Mouse (Mus musculus): Measurements from ENCODE around the gene Tmem94. TPM values are rescaled to one million over a fixed set of nuclear protein-coding genes. Genes with fewer than 3 reads are reported as not detected.

Tmem94 gene
- polyA plus RNA-seq, 1 experiment from 2014 or later, result 19.9 TPM

DNA sequence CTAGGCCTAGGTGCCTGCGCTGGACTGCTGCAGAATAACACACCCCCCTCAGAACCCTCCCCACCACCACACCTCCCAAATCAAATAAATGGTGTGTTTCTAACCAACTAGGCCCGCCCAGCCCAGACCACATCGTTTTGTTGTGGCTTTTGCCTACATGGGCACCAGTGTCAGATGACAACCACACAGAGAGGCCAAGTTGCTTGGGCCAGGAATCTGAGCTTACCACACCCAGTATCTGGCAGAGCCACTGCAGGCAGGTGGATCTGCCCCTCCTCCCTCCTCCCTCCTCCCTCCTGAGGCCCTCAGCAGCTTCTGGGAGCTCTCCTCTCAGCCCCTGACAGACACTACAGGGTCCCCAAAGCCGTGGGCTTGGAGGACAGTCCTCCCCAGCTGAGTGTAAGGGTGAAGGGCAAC is 73.7 kb downstream of the Tmem94 start:
- Histone ChIP-seq H3K27ac (peak overlapping the region; percentile 86), H3K9me3 (no peaks in the 10 kb centered on the region), H3K4me2 (0 out of 2 replicates have a peak overlapping the region, but pooled peaks have one; percentile 12), H3K9ac (no peak overlapping the region), H3K4me1 (peaks cover 51% of the 10 kb centered on the region), H3K27me3 (replicated peaks) (no peaks in the 10 kb centered on the region), H3K4me3 (replicated peaks) (no peak overlapping the region), H3K36me3 (no peaks in the 10 kb centered on the region)
- peak; percentile 67 for ATAC-seq (ENCODE audit: insufficient read depth, low FRiP score, low read depth)
- 35% methylated on average over 4 of the region's 4 CpGs for WGBS

DNA sequence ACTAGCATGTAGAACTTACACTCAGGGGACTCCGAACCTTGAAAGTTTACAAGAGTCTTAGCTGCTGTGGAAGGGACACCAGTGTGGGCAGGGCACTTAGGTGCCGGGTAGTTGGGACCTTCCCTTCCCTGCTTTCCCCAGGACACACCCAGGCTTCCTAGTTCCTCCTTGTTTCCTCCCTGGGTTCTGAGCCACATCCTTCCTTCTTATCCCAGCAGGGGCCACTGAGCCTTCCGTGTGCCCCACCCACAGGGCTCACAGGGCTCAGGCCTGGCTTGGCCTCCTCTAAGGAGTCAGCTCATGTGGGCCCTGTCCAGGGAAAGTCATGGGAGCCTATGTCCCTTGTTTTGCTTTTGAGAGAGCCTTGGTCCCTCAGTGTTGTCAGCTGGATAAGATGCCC is 74.5 kb downstream of the Tmem94 start:
- WGBS, result 60% methylated on average over 3 of the region's 3 CpGs
- Histone ChIP-seq H3K9me3 (no peaks in the 10 kb centered on the region), H3K27ac (peak overlapping the region; percentile 86), H3K4me2 (0 out of 2 replicates have a peak overlapping the region, but pooled peaks have one; percentile 12), H3K4me1 (peaks cover 43% of the 10 kb centered on the region), H3K27me3 (replicated peaks) (no peaks in the 10 kb centered on the region), H3K9ac (no peak overlapping the region), H3K36me3 (no peaks in the 10 kb centered on the region), H3K4me3 (replicated peaks) (no peak overlapping the region)
- ATAC-seq (ENCODE audit: insufficient read depth, low FRiP score, low read depth), result no peak

GRCm38 (mm10) chr11:115841044-115841443 is 75.8 kb downstream of the Tmem94 start:
- Histone ChIP-seq H3K27me3 (replicated peaks) (no peaks in the 10 kb centered on the region), H3K4me2 (no peak overlapping the region), H3K9me3 (no peaks in the 10 kb centered on the region), H3K27ac (peak overlapping the region; percentile 82; the same call in 1 of the 2 replicates), H3K9ac (no peak overlapping the region), H3K4me3 (replicated peaks) (no peak overlapping the region), H3K36me3 (peaks cover 4% of the 10 kb centered on the region; the same call in 1 of the 2 replicates), H3K4me1 (peaks cover 39% of the 10 kb centered on the region)
- ATAC-seq (ENCODE audit: insufficient read depth, low FRiP score, low read depth), result no peak
- 83% methylated on average over 6 of the region's 6 CpGs for WGBS

DNA sequence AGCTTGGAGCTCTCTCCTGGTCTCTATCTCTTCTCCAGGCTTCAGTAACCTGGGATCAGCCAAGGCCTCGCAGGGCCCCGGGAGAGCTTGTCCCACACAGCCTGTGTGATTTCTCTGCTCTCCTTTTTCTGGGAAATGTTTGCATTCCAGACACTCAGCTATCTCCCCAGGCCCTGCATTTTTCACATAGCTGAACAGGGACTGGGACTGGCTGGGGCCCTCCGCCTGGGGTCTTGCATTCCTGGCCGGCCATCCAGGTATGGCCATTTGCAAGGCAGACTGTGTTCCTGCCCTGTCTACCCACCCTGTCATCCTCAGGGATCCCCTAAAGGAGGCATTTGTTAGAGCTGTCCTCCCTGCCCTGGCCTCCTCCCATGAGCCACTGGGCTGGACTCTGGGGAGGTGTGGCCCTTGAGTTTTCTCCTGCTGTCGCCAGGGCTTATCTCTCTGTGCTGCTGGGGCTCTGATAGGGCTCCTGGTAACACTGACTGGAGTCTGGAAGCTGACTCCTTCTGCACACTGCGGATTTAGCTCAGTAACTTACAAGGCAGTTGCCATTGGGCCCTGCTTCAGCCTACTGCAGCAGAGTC is 76.8 kb downstream of the Tmem94 start:
- Histone ChIP-seq H3K4me1 (peaks cover 34% of the 10 kb centered on the region), H3K9me3 (no peaks in the 10 kb centered on the region), H3K36me3 (peaks cover 6% of the 10 kb centered on the region; the same call in 1 of the 2 replicates), H3K9ac (no peak overlapping the region), H3K27ac (peak overlapping the region; percentile 82), H3K4me3 (replicated peaks) (no peak overlapping the region), H3K4me2 (0 out of 2 replicates have a peak overlapping the region, but pooled peaks have one; percentile 9), H3K27me3 (replicated peaks) (no peaks in the 10 kb centered on the region)
- ATAC-seq (ENCODE audit: insufficient read depth, low FRiP score, low read depth), result peak; percentile 67; the same call in 1 of the 2 replicates
- 18% methylated on average over 6 of the region's 6 CpGs for WGBS

DNA sequence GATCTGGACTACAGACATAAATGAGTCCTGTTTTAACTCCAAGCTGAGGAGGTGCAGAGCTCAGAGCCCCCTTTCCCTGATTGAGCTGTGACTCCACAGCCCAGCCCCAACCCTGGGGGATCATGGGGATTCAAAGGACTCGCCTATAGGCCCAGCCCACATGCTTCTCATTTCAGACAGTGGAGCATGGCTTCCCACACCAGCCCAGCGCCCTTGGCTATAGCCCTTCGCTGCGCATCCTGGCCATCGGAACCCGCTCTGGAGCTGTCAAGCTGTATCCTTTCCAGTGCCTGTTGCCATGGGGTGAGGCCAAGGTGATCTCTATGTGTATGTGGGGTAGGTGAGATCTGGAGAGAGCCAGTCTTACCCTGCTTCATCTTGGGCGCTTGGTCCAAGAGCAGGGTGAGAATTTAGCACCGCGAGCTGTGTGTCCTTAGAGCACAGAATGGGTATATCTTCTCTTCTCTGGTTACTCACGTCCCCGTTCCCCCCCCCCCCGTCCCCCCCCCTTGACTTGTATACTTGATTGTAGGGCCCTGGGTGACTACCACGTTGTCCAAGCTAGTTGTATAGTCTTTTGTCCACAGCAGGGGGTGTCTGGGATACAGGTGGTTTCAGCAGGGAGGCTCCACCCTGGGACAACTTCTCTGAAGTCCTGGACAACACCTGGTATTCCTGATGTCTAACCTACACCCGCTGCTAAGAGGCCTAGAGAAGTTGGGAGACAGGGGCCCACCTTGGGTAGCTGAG is 78.1 kb downstream of the Tmem94 start:
- no peak overlapping the region for H3K9ac ChIP-seq
- H3K36me3 ChIP-seq, result peaks cover 8% of the 10 kb centered on the region; the same call in 1 of the 2 replicates
- H3K4me2 ChIP-seq, result no peak overlapping the region
- peak overlapping the region; percentile 82 for H3K27ac ChIP-seq
- H3K9me3 ChIP-seq, result no peaks in the 10 kb centered on the region
- WGBS, result 77% methylated on average over 14 of the region's 14 CpGs
- no peak overlapping the region for H3K4me3 ChIP-seq (replicated peaks)
- no peaks in the 10 kb centered on the region for H3K27me3 ChIP-seq (replicated peaks)
- no peak for ATAC-seq (ENCODE audit: insufficient read depth, low FRiP score, low read depth)
- H3K4me1 ChIP-seq, result peaks cover 24% of the 10 kb centered on the region

- Histone ChIP-seq H3K4me3 (replicated peaks) (no peak overlapping the region), H3K9me3 (no peaks in the 10 kb centered on the region), H3K36me3 (peaks cover 8% of the 10 kb centered on the region; the same call in 1 of the 2 replicates), H3K27me3 (replicated peaks) (no peaks in the 10 kb centered on the region), H3K4me2 (peak overlapping the region; percentile 20; the same call in 1 of the 2 replicates), H3K9ac (no peak overlapping the region), H3K4me1 (peaks cover 24% of the 10 kb centered on the region), H3K27ac (peak overlapping the region; percentile 82)
- peak; percentile 87 for ATAC-seq (ENCODE audit: insufficient read depth, low FRiP score, low read depth)
- WGBS, result 59% methylated on average over 5 of the region's 5 CpGs
These were observed 78.6 kb downstream of the Tmem94 start for GRCm38 (mm10) chr11:115843891-115844239.

DNA sequence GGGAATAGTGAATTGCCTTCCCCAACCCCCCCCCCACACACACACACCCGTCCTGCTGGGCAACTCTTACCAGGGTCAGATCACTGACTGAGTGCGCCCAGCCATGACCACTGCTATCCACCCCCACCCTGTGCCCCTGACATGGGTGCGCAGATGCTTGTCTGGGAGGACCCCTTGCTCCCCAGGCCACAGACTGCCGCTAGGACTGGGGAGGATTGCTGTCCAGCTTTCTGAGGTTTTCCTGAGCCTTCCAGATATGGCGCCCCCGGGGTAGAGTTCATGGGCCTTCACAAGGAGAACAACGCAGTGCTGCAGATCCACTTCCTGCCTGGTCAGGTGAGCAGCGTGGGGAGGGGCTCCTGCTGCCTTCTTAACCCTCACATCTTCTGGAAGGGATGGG is 79.0 kb downstream of the Tmem94 start:
- H3K27ac ChIP-seq, result peak overlapping the region; percentile 82
- no peak overlapping the region for H3K9ac ChIP-seq
- no peaks in the 10 kb centered on the region for H3K9me3 ChIP-seq
- peak overlapping the region; percentile 20; the same call in 1 of the 2 replicates for H3K4me2 ChIP-seq
- peaks cover 10% of the 10 kb centered on the region for H3K36me3 ChIP-seq
- H3K4me1 ChIP-seq, result peaks cover 21% of the 10 kb centered on the region
- H3K27me3 ChIP-seq (replicated peaks), result no peaks in the 10 kb centered on the region
- WGBS, result 56% methylated on average over 8 of the region's 8 CpGs
- no peak overlapping the region for H3K4me3 ChIP-seq (replicated peaks)
- ATAC-seq (ENCODE audit: insufficient read depth, low FRiP score, low read depth), result no peak; the same call in 1 of the 2 replicates

DNA sequence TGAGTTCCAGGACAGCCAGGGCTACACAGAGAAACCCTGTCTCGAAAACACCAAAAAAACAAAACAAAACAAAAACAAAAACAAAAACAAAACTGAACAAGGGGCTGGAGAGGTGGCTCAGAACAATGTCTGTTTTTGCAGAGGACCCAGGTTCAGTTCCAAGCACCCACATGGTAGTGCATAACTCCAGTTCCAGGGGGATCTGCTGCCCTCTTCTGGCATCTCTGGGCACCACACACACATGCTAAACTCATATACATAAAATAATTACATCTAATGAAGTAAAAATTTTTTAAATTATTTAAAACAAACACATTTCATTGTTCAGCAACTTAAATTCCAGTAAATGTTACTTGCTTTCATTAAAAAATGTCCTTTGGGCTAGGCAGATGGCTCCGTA is 80.6 kb downstream of the Tmem94 start:
- H3K9ac ChIP-seq, result no peak overlapping the region
- H3K9me3 ChIP-seq, result no peaks in the 10 kb centered on the region
- no peak overlapping the region for H3K4me3 ChIP-seq (replicated peaks)
- no peaks in the 10 kb centered on the region for H3K27me3 ChIP-seq (replicated peaks)
- H3K36me3 ChIP-seq, result peaks cover 19% of the 10 kb centered on the region
- H3K4me1 ChIP-seq, result peaks cover 15% of the 10 kb centered on the region
- ATAC-seq (ENCODE audit: insufficient read depth, low FRiP score, low read depth), result no peak
- H3K27ac ChIP-seq, result no peak overlapping the region
- no peak overlapping the region for H3K4me2 ChIP-seq
- 93% methylated on average over 2 of the region's 2 CpGs for WGBS

Small RNA genes lying within 50 kb of the gene (microRNA-seq; reads per million reads assigned to microRNA genes)
- not detected for gene Mir5621

Other genes starting within 250 kb of the Tmem94 start
- 838 and 874 TPM in 2 replicates for gene Sumo2, start 229.2 kb upstream of the Tmem94 start, polyA plus RNA-seq (2015; fragmentation: Nextera tagmentation; extraction: Ambion mirVana)
- gene Nup85, start 201.0 kb upstream of the Tmem94 start, polyA plus RNA-seq (2015; fragmentation: Nextera tagmentation; extraction: Ambion mirVana), result 159 and 181 TPM in 2 replicates
- 81.7 and 92.7 TPM in 2 replicates for gene Mrps7, start 161.5 kb upstream of the Tmem94 start, polyA plus RNA-seq (2015; fragmentation: Nextera tagmentation; extraction: Ambion mirVana)
- gene Gga3, start 161.4 kb upstream of the Tmem94 start, polyA plus RNA-seq (2015; fragmentation: Nextera tagmentation; extraction: Ambion mirVana), result 15.9 and 24.3 TPM in 2 replicates
- 31.9 and 34.4 TPM in 2 replicates for gene Mif4gd, start 152.5 kb upstream of the Tmem94 start, polyA plus RNA-seq (2015; fragmentation: Nextera tagmentation; extraction: Ambion mirVana)
- 21.5 and 23.9 TPM in 2 replicates for gene Slc25a19, start 137.1 kb upstream of the Tmem94 start, polyA plus RNA-seq (2015; fragmentation: Nextera tagmentation; extraction: Ambion mirVana)
- 83.5 and 85.7 TPM in 2 replicates for gene Grb2, start 56.8 kb upstream of the Tmem94 start, polyA plus RNA-seq (2015; fragmentation: Nextera tagmentation; extraction: Ambion mirVana)
- 11.7 and 13.1 TPM in 2 replicates for gene Caskin2, start 48.2 kb downstream of the Tmem94 start, polyA plus RNA-seq (2015; fragmentation: Nextera tagmentation; extraction: Ambion mirVana)
- 28.2 and 30.6 TPM in 2 replicates for gene Tsen54, start 49.3 kb downstream of the Tmem94 start, polyA plus RNA-seq (2015; fragmentation: Nextera tagmentation; extraction: Ambion mirVana)
- gene Llgl2, start 58.6 kb downstream of the Tmem94 start, polyA plus RNA-seq (2015; fragmentation: Nextera tagmentation; extraction: Ambion mirVana), result 60.4 and 61.5 TPM in 2 replicates
- gene Myo15b, start 93.0 kb downstream of the Tmem94 start, polyA plus RNA-seq (2015; fragmentation: Nextera tagmentation; extraction: Ambion mirVana), result 17.8 and 24.7 TPM in 2 replicates
- 3.5 and 5.5 TPM in 2 replicates for gene Smim5, start 134.5 kb downstream of the Tmem94 start, polyA plus RNA-seq (2015; fragmentation: Nextera tagmentation; extraction: Ambion mirVana)
- gene Smim6, start 146.6 kb downstream of the Tmem94 start, polyA plus RNA-seq (2015; fragmentation: Nextera tagmentation; extraction: Ambion mirVana), result 40.9 and 43.0 TPM in 2 replicates
- gene Sap30bp, start 167.8 kb downstream of the Tmem94 start, polyA plus RNA-seq (2015; fragmentation: Nextera tagmentation; extraction: Ambion mirVana), result 34.6 and 36.4 TPM in 2 replicates
- gene Recql5, start 168.0 kb downstream of the Tmem94 start, polyA plus RNA-seq (2015; fragmentation: Nextera tagmentation; extraction: Ambion mirVana), result 16.3 and 21.9 TPM in 2 replicates
- gene Itgb4, start 209.3 kb downstream of the Tmem94 start, polyA plus RNA-seq (2015; fragmentation: Nextera tagmentation; extraction: Ambion mirVana), result 13.4 and 13.5 TPM in 2 replicates
- 186 and 208 TPM in 2 replicates for gene Galk1, start 247.3 kb downstream of the Tmem94 start, polyA plus RNA-seq (2015; fragmentation: Nextera tagmentation; extraction: Ambion mirVana)